Mouse (Mus musculus) forebrain, postnatal 0 days (tissue): ENCODE measurements around the gene Wdr3. TPM values are rescaled to one million over a fixed set of nuclear protein-coding genes. Genes with fewer than 3 reads are reported as not detected.

Experiments
- ATAC-seq: fragments of 200-750 bp; cut with Nextera tagmentation; 2 replicates; pipeline ENCODE4 v1.8.0; 2017; ENCODE audit warnings: mild to moderate bottlenecking, moderate library complexity
- DNase-seq: peaks from one replicate; pipeline ENCODE4 v3.0.0-alpha.2; 2015
- H3K27ac ChIP-seq: fragments of 300-500 bp; sonication (generic); 2 replicates; pipeline ENCODE4 v1.5.1; 2014; ENCODE audit warnings: low read depth, mild to moderate bottlenecking, antibody characterized with exemption, low read length, moderate library complexity, mixed read lengths
- H3K27me3 ChIP-seq: fragments of 300-500 bp; sonication (generic); 2 replicates; pipeline ENCODE4 v1.6.1; 2014; ENCODE audit warnings: mild to moderate bottlenecking, low read length, mixed read lengths; ENCODE audit not compliant: insufficient read depth
- H3K36me3 ChIP-seq: fragments of 300-500 bp; sonication (generic); 2 replicates; pipeline ENCODE4 v1.6.1; 2014; ENCODE audit warnings: mild to moderate bottlenecking, moderate library complexity; ENCODE audit not compliant: insufficient read depth
- H3K4me1 ChIP-seq: fragments of 300-500 bp; sonication (generic); 2 replicates; pipeline ENCODE4 v1.6.1; 2014; ENCODE audit warnings: antibody characterized with exemption; ENCODE audit not compliant: insufficient read depth
- H3K4me2 ChIP-seq: fragments of 300-500 bp; sonication (generic); 2 replicates; pipeline ENCODE4 v1.6.1; 2014; ENCODE audit warnings: low read depth, mild to moderate bottlenecking, moderate library complexity
- H3K4me3 ChIP-seq: fragments of 300-500 bp; sonication (generic); 2 replicates; pipeline ENCODE4 v1.5.1; 2014; ENCODE audit warnings: low read depth, low read length, mixed read lengths
- H3K9ac ChIP-seq: fragments of 300-500 bp; sonication (generic); 2 replicates; pipeline ENCODE4 v1.6.1; 2014; ENCODE audit warnings: mild to moderate bottlenecking
- H3K9me3 ChIP-seq: fragments of 300-500 bp; sonication (generic); 2 replicates; pipeline ENCODE4 v1.6.1; 2016; ENCODE audit warnings: low read length
- CTCF ChIP-seq: sonication (generic); IDR thresholded peaks from 2 replicates; pipeline ENCODE4 v1.5.1; 2016; ENCODE audit warnings: antibody characterized with exemption, control low read depth, low read depth
- WGBS: fragments of 180-500 bp; shearing (Covaris S2); extraction: QIAGEN DNeasy Blood & Tissue Kit; methylation state at CpG from one replicate; pipeline ENCODE4 v1.1.7; 2014; 5-methylcytosine and 5-hydroxymethylcytosine counted together
- polyA plus RNA-seq: library from polyadenylated mRNA; unstranded; fragments of >200 nt; fragmentation: Nextera tagmentation; extraction: Ambion mirVana; gene quantifications from 2 replicates; pipeline ENCODE4 v1.2.1, GENCODE M21; 2015
- total RNA-seq: library from RNA; depleted of rRNA; stranded (reverse); fragments of >200 nt; gene quantifications from 2 replicates; pipeline ENCODE4 v1.2.3, GENCODE M21; 2014; rRNA removed

Gene Wdr3
- 20.5 and 22.5 TPM in 2 replicates for total RNA-seq
- 18.1 and 23.3 TPM in 2 replicates for polyA plus RNA-seq

DNA sequence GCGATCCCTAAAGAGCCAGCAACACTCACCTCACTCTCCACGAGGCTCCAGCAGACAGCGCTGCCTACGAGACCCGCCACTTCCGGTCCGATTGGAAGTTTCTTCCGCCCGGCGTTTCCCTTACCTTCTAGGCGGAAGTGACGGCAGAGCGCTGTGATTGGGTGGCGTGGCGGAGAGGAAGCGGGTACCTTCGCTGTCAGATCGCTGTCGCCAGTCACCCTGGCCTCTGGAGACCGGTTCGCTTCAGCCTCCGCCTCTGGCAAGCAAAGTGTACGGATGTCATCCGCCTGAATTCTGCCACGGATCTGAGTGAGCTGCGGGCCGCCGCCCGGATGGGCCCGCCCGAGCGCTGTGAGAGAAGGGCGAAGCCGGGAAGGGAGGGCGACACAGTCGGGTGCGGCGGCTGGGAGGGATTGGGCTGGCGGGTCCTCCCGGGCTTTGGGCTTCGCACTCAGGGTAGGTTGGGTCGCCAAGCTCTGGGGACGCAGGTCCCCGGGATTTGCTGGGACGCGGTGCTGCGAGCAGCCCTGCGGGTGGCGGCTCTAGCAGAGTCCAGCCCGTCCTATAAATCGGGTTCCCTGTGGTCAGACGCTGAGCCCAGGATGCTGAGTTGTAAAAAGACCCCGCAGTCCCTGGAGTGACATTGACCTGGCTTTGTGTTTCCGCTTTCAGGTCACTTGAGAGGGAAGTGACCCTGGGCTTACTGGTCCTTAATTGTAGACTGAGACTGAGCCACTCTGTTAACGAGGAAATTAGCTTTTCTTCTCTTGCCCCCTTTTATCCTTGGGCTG is at the start of gene Wdr3, which contains the start of gene Gdap2:
Wdr3 (minus strand) TSS at position 93 of the 791 bp plus-strand sequence.
Gdap2 (plus strand) TSS at position 67 of the 791 bp plus-strand sequence.
- peak within 1 kb of the TSS; percentile 88 for H3K27ac ChIP-seq
- TF ChIP-seq CTCF, result peak; percentile 18; the same call in 1 of the 2 replicates
- no peaks in the 10 kb centered on the region for H3K9me3 ChIP-seq
- peaks cover 12% of the 10 kb centered on the region for H3K36me3 ChIP-seq
- H3K27me3 ChIP-seq, result no peaks in the 10 kb centered on the region
- peak within 1 kb of the TSS; percentile 72 for H3K4me3 ChIP-seq
- H3K9ac ChIP-seq, result peak within 1 kb of the TSS; percentile 87
- H3K4me2 ChIP-seq, result peak within 1 kb of the TSS; percentile 68
- DNase-seq, result peak; percentile 98
- peak; percentile 100 for ATAC-seq
- WGBS, result 1% methylated on average over 55 of the region's 55 CpGs
- H3K4me1 ChIP-seq, result peaks cover 9% of the 10 kb centered on the region; the same call in 1 of the 2 replicates

DNA sequence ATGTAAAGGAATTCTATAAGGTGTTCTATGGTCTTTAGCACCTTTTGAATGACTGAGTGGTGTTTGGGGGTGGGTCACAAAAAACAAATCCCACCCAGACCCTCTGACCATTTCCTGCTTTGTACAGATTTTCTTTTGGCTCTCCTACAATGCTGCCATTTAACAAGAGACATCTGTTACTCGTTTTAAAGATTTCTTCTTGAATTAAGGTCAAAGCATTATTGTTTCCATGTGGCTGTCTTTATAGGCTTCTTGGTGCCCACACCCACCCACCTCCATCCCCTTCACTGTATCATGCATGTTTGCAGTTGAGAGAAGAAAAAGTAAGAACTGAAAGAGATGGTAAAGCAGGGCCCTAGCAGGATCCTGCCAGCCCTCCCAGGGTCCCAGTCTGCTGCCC is 44.8 kb upstream of the Wdr3 start:
- 57% methylated on average over 1 of the region's 1 CpGs for WGBS
- no peak for DNase-seq
- H3K36me3 ChIP-seq, result peaks cover 47% of the 10 kb centered on the region
- H3K9ac ChIP-seq, result no peak overlapping the region
- TF ChIP-seq CTCF, result no peak
- no peak overlapping the region for H3K4me3 ChIP-seq
- H3K9me3 ChIP-seq, result no peaks in the 10 kb centered on the region
- no peaks in the 10 kb centered on the region for H3K27me3 ChIP-seq
- H3K27ac ChIP-seq, result no peak overlapping the region
- no peaks in the 10 kb centered on the region for H3K4me1 ChIP-seq
- ATAC-seq, result no peak
- H3K4me2 ChIP-seq, result no peak overlapping the region

DNA sequence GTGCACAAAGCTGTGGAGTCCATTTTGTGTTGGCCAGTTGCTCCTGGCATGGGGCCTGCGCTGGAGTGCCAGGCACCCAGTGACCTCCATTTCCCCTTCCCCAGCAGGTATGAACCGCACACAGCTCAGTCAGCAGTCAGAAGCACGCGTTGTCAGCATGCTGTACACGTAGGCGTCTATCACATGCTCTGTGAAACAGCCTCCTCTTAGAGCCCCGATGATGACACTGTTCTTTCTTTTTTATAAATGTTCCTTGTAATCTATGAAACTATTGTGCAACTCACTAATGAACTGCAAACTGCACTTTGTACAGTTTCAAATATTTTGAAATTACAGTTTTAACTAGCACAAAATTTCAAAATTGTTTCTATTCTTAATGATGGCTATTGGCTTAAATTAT is 39.3 kb upstream of the Wdr3 start:
- Histone ChIP-seq H3K9me3 (no peaks in the 10 kb centered on the region), H3K36me3 (peaks cover 70% of the 10 kb centered on the region), H3K4me2 (no peak overlapping the region), H3K4me3 (no peak overlapping the region), H3K27me3 (no peaks in the 10 kb centered on the region), H3K4me1 (no peaks in the 10 kb centered on the region), H3K9ac (no peak overlapping the region), H3K27ac (no peak overlapping the region)
- 88% methylated on average over 7 of the region's 7 CpGs for WGBS
- no peak for TF ChIP-seq CTCF
- DNase-seq, result no peak
- no peak for ATAC-seq

DNA sequence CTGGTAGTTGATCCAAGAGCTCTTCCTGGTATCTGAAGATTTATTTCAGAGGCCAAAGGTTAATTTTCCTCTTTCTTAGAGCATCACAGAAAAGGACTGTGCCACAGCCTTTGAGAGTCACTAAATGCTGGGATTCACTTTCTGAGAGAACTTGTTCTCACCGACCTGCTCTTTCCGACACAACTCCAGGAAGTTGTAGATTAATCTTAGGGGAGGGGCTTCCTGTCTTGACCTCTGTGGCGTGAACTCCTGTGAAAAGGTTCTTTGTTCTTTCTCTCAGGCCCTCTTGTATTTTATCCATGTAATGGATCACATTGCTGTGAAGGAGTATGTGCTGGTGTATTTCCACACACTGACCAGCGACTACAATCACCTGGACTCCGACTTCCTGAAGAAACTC is 32.0 kb upstream of the Wdr3 start:
- no peaks in the 10 kb centered on the region for H3K27me3 ChIP-seq
- TF ChIP-seq CTCF, result no peak
- no peak overlapping the region for H3K4me2 ChIP-seq
- no peak overlapping the region for H3K27ac ChIP-seq
- H3K4me1 ChIP-seq, result no peaks in the 10 kb centered on the region
- no peak for DNase-seq
- no peak overlapping the region for H3K4me3 ChIP-seq
- ATAC-seq, result no peak
- no peak overlapping the region for H3K9ac ChIP-seq
- peaks cover 49% of the 10 kb centered on the region for H3K36me3 ChIP-seq
- no peaks in the 10 kb centered on the region for H3K9me3 ChIP-seq
- 72% methylated on average over 5 of the region's 5 CpGs for WGBS

DNA sequence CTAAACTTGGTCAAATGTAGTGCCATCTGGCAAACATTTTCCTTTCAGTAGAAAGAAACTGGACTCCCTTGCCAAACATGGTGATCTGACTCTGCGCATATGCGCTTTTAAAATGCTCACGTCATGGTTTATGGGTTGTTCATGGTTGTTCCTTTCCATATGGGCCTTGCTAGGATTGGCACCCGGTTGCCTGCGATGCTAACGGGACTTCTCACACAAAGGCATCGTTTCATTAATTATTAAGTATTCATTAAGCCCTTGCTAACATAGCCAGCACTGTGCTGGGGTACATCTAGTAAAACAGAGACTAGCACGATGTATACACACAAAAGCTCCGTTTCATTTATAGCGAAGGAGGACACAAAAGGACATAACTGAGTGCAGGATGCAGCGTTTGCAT is 27.7 kb upstream of the Wdr3 start:
- TF ChIP-seq CTCF, result no peak
- Histone ChIP-seq H3K4me1 (no peaks in the 10 kb centered on the region), H3K4me2 (no peak overlapping the region), H3K36me3 (peaks cover 46% of the 10 kb centered on the region), H3K27ac (no peak overlapping the region), H3K4me3 (no peak overlapping the region), H3K9me3 (no peaks in the 10 kb centered on the region), H3K9ac (no peak overlapping the region), H3K27me3 (no peaks in the 10 kb centered on the region)
- ATAC-seq (peak; percentile 32), DNase-seq (no peak)
- WGBS, result 68% methylated on average over 11 of the region's 11 CpGs

DNA sequence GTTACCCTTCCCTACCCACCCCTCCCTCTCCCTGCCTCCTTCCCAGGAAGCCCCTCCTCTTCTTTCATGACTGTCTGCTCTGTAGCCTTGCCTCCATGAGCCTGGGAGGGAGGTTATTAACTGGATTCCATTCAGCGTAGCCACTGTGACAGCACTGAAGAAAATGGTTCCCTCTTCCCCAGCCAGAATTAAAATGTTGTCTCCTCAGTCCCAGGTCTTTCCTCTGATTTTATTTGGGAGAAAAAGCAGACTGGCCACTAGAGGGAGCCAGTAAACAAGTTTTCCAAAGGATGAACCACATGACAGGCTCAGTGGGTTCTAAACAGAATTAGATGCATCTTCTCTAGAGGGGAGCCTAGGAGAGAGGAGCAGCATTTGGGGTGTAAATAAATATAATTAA is 27.2 kb upstream of the Wdr3 start:
- DNase-seq, result peak; percentile 89
- H3K4me3 ChIP-seq, result no peak overlapping the region
- peak; percentile 84 for TF ChIP-seq CTCF
- no peak overlapping the region for H3K27ac ChIP-seq
- no peaks in the 10 kb centered on the region for H3K4me1 ChIP-seq
- peak; percentile 92 for ATAC-seq
- H3K27me3 ChIP-seq, result no peaks in the 10 kb centered on the region
- WGBS, result 36% methylated on average over 1 of the region's 1 CpGs
- H3K4me2 ChIP-seq, result no peak overlapping the region
- no peaks in the 10 kb centered on the region for H3K9me3 ChIP-seq
- H3K9ac ChIP-seq, result no peak overlapping the region
- H3K36me3 ChIP-seq, result peaks cover 49% of the 10 kb centered on the region

DNA sequence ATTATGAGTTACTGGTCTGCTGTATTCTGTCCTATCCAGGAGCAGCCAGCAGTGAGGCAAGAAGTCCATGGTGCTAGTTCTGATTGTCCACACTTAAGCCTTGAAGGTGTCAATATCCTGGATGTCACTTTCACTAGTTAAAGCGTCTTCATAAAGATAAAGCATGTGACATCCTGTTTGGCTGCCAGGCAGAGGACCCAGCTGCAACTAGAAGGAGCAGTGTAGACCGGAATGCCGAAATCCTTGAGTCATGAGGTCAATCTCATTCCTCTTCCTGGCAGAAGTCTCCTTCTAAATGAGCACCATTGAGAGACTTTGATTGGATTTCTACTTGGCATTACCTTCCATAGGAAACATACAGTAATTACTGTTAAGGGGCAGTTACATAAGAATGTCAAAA is 18.3 kb upstream of the Wdr3 start:
- H3K36me3 ChIP-seq, result peaks cover 69% of the 10 kb centered on the region
- H3K27me3 ChIP-seq, result no peaks in the 10 kb centered on the region
- WGBS, result 90% methylated on average over 3 of the region's 3 CpGs
- no peak overlapping the region for H3K4me2 ChIP-seq
- H3K4me3 ChIP-seq, result no peak overlapping the region
- H3K27ac ChIP-seq, result no peak overlapping the region
- H3K4me1 ChIP-seq, result no peaks in the 10 kb centered on the region
- no peaks in the 10 kb centered on the region for H3K9me3 ChIP-seq
- DNase-seq (no peak), ATAC-seq (no peak)
- no peak overlapping the region for H3K9ac ChIP-seq
- TF ChIP-seq CTCF, result no peak
